Mouse (Mus musculus) testis, postnatal 10 days (tissue): ENCODE results near the gene Slc10a7.
"Not testable (repeated sequence)": the region's sequence is repeated elsewhere in the genome, so short reads cannot be mapped to it uniquely, and the experiment has no call there.

Source experiments
- DNase-seq: peaks from one replicate; pipeline ENCODE4 v3.0.0; 2021; ENCODE audit warnings: low spot score

Gene Slc10a7

DNA sequence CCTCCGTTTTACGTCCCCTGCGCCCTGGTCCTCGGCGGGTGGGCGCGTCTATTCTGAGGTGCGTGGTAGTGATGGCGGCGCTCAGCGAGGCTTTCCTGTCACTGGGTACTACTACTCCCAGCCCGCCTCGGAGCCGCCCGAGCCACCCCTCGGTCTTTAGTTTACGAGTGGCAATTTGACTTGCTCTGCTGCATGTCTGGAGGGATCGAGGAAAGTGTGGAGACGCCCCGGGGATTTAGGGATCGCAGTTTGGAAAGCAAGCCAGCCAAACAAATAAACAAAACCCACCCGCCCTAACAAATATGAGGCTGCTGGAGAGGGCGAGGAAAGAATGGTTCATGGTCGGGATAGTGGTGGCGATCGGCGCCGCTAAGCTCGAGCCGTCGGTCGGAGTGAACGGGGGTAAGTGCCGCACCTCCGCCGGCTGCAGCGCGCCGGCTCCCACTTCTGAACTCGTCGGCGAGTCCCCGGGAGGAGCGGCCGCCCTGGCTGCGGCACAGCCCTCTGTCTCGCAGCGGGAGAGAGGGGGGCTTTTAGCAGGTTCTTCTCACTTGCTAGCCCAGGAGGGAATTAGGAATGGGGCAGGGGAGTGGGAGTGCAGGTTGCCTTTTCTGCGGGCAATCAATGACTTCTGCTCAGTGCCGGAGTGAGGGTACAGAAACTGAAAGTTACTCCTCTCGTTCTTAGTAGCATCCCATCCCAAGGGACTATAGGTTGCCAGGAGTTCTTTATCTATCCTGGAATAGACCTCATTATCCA lies at the start of gene Slc10a7:
TSS of gene Slc10a7 (plus strand) at position 74 of the 759 bp plus-strand sequence.
- DNase-seq, result peak; percentile 87

DNA sequence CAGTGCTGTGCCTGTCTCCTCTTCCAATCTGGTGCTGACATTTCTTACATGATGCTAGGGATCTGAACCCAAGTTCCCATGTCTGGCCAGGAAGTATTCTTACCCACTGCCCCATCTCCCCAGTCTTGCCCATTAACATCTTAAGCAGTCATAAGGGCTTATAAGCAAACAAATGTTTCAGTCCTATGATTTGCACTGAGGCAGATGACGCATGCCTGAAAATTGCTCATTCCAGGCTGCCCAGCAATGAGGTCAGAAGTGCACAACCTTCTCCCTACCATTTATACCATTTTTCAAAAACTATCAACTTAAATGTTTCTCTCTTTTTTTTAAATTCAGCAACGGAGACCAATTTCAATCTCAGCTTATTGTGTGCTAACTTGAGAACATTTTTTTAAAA lies 45.2 kb upstream of the Slc10a7 start:
- no peak for DNase-seq

DNA sequence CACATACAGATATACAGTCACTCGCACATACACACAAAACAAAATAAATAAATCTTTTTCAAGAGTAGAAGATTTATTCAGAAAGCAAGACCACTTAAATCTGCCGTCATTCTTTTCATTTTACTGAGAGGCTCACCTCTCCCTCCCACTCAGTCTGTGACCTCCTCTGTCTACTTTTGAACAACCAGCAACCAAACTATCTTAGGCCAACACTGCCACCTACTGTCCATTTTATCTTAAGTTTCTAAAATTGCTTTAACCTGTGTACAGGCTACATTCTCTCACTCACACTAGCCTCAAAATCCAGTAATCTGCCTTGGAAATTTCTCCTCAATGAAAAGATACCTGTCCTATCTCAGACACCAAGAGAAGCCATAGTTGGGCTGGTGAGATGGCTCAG lies 41.3 kb upstream of the Slc10a7 start:
- no peak for DNase-seq

DNA sequence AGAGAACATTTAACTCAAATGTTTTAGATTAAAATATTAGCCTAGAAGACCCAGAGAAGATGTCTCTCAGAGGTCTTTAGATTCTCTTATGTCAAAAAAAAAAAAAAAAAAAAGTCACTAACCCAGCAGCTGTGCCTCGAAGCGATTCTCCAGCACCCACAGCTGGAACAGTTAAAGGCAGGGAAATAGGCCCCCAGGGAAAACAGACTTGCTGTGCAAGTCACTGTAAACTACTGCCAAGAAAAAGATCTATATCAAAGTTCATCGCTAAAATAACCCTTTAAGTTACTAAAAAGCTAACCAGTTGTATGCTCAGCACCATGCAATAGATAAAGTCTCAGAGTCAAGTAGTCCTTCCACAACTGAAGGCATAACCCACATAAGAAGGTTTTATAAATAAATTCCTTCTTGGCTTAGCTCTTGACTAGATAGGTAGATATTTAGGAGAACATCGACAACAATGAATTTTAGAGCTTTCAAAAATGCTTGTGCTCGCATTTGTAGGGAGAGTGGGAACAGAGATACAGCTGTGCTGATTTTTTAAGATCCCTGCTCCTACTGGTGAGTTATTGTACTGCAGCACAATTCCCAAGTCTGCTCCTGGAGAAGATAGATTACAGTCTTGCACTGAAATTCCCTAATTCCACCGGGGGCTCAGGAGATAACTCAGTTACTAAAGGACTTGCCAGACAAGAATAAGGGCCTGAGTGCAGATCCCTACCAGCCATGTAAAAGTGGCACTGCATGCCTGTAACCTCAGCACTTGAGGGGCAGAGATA lies 31.9 kb upstream of the Slc10a7 start:
- DNase-seq, result no peak

DNA sequence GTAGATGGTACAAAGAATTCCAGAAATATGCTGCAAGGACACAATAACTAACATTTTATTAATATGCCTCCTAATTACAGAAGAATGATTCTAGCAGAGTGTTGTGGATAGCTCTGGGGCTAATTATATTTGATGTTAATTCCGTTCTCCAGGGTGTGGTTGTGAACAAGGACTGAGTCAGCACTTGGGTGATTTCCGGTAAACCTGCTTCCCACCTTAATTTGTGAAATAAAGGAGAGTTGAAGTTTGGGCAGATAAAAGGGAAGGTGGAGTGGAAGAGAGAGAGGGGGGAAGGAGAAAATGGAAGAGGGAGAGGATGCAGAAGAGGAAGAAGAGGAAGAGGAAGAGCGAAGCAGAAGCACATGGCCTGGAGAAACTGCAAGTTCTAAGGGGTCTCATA lies 19.4 kb upstream of the Slc10a7 start:
- DNase-seq, result no peak

DNA sequence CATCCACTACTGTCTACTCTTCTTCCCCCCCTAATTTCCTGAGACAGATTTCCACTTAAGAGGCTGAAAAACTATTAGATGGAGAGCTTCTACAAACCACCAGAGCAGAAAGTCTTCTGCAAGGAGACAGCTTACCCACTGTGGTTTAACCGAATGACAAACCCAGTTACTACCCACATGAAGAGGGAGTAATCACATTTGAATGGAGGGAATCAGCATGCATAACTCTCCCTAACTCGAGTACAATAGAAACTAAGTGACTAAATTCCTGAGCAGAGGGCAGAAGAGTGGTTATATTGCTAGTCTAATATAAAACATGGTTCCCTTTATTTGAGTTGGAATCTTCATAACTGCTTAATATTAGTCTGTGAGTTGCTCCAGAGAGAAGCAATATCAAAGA lies 16.1 kb upstream of the Slc10a7 start:
- no peak for DNase-seq

DNA sequence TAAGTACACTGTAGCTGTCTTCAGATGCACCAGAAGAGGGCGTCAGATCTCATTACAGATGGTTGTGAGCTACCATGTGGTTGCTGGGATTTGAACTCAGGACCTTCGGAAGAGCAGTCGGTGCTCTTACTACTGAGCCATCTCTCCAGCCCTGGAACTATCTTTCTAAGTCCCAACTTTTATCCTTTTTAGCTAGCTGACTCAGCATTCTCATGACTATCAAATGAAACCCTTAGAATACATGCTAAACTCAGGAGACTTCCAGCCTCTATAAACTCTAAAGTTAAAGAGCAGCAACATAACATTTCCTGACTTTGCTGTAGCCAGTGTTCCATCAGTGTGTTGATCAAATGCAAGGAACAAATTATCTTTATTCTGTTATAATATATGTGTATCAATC lies 12.9 kb upstream of the Slc10a7 start:
- not testable (repeated sequence) for DNase-seq

DNA sequence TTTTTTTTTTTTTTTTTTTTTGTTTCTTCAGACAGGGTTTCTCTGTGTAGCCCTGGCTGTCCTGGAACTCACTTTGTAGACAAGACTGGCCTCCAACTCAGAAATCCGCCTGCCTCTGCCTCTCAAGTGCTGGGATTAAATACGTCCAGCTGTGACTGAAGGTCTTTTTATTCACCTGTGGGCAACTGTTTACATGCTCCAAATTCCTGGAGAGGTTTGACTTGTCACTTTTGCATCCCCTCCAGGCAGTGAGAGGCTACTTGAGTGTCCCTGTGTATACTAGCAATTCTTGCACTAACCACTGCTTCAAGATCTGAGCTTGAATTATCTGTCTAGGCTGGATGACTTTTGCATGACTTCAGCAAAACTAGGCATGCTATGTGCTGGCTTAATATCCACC lies 6.4 kb upstream of the Slc10a7 start:
- no peak for DNase-seq

DNA sequence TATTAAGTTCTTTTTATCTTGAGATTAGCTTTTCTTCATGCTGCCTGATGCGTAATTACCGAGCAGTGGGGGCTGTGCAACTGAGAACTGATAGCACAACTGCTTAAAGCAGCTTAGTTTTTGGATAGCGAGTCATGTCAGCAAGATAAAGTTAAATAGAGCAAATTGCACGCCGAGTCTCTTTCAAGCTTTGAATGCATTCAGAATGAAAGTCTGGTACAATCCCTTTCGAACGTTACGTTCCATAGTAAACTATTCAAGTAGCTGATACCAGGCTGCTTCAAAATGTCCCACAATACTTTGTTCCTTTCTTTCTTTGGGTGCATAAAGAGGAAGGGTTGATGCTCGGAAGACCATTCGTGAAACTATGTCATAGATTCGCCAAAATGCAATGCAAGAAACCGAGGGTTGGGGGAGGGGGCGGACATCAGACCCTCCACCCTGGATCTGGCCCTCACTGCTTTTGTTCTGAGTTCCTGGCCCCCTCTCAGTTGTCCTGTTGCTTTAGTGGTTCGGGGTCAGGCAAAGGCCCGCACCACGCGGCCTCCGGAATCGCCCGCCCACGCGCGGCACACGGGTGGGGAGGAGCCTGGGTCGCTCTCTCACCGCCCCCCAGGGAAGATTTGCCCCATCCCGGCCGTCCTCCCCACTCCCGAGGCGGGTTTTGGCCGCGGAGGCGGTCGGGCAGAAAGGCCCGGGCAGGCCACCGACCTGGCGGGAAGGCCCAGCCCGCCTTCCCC lies 997 bp upstream of the Slc10a7 start:
- DNase-seq, result peak; percentile 78

DNA sequence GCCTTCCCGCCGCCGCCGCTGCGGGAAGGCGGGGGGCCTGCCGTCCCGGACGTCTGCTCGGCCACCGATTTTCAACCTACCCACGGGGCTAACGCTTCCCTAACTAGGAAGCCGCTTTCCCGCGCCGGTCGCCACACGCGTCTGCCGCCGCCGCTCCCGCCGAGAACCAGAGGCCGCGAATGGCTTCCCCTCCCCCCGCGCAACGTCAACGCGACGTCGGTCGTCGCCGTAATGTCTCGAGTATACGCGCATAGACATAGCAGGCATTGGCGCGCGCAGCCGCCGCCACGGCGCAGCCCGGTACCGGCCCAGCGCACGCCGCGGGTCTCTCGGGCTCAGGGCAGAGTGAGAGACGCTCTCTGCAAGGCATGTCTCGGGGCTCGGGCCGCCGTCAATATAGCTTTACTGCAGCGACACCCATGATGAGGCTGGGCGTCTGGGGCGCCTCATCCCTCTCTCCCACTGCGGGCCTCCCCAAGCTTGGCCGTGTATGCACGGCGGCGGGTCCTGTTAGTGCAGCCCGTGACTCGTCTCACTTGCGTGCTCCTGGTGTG lies 350 bp upstream of the Slc10a7 start, which contains the start of gene Rbmxl1:
TSS of gene Rbmxl1 (minus strand) at position 180 of the 554 bp plus-strand sequence.
- DNase-seq, result peak; percentile 98

DNA sequence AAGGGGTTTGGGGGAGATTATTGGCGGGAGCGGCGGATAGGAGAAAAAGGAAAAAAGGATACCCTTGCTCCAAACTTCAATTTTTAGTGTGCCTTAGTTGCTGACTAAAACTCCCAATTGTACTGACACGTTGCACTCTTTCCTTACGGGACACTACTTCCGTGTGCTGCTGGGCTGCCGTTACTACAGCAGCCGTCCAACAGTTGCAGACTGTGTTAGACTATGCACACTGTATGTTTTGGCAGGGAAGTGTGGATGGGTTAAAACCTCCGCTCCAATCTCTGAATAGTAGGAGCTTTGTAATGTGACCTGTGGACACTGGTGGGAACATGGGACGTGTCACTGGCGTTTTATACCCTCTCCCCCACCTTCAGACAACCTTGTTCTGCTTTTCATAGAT lies 948 bp downstream of the Slc10a7 start:
- DNase-seq, result no peak

DNA sequence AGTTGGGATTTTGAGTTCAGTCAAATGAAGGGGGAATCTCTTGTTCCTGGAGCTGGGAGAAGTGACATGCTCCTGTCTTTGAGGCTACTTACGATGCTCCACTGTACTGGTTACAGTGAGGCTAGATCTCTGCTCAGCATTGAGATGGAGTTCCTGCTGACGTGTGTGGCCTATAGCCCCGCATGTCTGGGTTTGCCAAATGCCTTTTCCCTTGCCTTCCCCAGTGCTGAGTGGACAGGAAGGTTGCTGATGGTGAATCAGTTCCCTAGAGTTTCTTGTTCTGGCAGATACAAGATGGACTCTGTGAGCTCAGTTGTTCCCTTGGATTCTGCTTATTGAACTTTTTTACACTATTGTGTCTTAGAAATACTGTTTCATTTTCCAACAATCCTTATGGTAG lies 1.8 kb downstream of the Slc10a7 start:
- no peak for DNase-seq

DNA sequence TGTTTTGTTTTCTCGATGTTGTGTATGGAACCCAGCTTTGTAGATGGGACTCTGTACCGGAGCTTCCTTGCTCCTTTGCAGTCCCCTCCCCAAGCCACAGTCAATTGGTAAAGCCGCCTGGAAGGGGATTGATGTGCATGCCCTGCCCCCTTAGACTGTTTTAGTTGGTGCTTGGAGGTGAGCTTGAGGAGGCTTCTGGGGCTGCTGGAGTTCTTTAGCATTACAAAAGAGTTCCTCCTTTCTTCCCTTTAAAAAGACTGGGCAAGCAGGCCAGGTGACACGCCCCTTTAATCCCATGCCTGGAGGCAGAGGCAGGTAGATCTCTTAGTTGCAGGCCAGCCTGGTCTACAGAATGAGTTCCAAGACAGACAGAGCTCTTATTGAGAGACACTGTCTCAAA lies 4.0 kb downstream of the Slc10a7 start:
- no peak for DNase-seq

DNA sequence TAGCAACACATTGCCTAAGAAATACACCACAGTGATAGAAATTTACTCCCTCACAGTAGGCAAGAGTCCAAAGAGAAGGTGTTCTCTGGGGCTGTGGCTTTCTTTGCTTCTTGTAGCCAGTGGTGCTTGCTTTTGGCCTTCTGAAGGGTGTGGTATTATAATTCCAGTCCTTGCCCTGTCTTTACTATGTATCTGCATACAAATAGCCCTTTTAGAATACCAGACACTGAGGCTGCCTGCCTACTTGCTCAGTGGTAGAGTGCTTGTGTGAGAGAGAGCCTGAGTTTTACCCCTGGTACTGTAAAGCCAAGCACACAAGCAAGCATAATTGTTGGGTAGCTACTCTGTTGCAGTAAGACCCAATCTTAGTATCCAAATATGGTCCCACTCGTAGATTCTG lies 5.6 kb downstream of the Slc10a7 start:
- no peak for DNase-seq

DNA sequence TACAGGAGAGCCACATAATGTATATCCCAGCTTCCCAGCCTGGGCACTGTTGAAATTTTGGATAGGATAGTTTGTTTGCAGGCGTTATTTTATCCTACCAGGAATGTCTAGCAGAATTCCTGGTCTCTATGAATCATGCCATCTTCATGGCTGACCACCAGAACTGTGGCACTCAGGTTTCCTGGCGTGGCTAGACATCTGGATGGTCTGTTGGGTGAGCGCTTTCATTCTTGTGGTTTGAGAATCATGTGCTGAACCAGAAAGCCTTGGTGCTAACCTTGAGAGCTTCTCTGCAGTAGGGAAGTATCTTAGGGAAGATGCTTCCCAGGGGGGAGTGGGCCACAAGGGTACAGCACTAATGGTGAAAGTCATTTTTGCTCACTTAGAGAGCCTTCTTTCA lies 6.0 kb downstream of the Slc10a7 start:
- DNase-seq, result no peak

DNA sequence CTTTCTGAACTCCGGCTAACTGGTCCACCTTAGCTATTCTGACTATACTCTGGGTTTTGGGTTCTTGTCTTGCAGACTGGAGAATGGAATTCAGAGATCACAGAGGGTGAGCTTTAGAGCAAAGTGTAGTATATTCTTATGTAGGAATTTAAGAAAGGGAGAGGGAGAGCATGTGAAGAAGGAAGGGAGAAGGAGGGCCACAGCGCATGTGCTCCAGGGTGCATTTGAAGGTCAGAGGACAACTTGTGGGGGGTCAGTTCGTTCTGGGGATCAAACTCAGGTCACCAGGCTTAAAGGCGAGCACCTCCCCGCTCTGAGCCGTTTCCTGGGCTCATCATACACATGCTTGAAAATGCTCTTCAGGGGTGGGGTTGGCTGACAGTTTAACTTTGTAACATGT lies 24.8 kb downstream of the Slc10a7 start:
- no peak for DNase-seq

DNA sequence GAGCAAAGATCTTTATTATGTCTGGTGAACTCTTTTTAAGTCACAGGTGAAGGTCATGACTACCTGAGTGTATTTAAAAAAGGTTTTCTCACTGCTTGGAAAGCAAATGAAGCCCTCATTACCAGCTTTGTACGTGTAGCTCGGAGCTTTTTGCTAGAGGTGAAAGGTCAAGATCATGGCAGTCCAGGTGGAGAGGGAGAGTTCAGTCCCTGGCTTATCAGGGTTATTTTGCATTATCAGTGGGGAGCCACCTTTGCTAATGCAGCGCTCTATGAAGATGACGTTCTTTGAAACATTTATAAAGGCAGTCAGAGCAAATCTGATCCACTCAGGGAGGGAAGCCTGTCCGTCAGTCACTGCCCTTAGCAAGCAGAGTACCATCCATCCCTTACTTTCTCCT lies 27.6 kb downstream of the Slc10a7 start:
- no peak for DNase-seq

DNA sequence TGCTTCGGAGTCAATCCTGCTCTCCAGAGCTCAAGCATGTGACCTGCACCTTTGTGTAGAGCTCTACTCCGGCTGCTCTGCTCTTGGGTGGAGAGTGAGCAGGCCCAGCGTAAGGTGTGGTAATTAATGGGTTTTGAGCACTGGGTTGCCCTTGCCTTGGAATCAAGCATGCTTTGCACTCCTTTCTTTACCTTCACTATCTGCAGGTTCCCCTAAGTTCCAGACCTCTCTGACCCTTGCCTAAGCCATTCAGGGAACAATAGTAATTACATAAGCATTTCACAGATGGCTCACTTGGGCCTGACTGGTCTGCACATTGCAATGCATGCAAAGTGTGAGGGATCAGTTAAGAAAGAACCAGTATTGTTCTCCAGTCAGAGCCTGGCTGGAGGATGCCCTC lies 28.6 kb downstream of the Slc10a7 start:
- no peak for DNase-seq

DNA sequence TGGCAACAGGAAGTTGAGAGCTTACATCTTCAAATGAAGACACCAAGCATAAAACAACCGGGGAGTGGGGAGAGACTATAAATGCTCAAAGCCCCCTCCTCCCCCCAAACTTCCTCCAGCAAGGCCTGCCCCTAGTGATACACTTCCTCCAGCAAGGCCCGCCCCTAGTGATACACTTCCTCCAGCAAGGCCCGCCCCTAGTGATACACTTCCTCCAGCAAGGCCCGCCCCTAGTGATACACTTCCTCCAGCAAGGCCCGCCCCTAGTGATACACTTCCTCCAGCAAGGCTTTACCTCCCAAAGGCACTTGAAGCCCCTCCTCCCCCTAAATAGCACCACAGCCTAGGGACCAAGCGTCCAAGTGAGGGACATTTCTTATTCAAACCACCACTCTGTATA lies 33.5 kb downstream of the Slc10a7 start:
- not testable (repeated sequence) for DNase-seq

DNA sequence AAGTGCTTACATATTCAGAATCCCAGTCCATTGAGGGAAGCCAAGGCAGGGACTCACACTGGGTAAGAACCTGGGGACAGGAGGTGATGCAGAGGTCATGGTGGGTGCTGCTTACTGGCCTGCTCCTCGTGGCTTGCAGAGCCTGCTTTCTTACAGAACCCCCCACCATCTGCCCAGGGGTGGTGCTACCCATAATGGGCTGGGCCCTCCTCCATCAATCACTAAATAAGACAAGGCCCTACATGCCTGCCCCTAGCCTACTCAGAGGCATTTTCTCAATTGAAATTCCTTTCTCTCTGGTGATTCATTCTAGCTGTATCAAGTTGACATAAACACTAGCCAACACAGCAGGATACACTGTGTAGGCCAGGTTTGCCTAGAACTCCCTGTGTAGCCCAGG lies 34.5 kb downstream of the Slc10a7 start:
- DNase-seq, result no peak

DNA sequence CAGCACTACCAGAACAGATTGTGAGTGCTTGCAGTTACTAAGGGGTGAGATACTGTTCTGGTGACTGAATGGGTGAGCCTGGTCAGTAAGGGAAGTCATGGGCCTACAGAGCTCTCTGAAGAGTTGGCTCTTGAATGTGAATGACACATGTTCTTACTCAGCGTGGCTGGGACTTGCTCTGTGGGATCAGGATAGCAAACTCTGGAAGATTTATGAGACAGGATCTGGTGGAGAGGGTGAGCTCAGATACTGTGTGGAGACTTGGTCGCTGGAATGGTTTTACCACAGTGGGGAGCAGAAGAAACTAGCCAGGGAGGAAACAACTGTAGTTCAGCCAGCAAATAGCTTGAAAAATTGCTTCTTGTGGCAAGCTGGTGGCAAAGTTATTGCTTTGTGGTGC lies 35.4 kb downstream of the Slc10a7 start:
- DNase-seq, result no peak

DNA sequence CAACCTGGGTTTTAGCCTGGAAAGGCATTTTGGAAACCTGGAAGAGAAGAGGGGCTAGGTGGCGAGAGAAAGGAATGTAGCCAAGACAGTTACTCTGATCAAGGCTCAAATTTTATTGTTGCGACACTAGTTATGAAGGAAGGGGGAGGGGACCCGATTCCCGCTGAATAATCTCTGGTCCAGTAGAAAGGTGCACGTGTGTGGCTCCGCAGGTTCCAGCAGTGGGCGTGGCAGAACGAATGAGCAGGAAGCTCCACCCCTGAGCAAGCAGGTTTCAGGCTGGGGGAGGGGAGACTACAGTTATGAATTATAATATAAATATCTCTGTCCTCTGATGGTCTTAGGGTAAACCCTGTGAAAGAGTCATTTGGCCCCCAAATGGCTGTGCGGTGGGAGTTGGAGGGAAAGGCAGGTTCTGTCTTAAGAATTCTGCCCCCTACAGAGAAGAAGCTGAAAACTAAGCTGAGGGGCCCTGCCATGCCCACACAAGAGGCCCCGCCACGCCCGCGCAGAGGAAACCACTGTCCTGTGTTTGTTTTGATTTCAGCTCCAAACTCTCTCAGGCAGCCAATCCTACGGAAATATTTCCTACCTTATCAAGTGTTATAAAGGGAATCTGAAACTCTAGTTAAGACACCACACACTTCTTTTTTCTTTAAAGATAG lies 36.1 kb downstream of the Slc10a7 start:
- DNase-seq, result not testable (repeated sequence)
